Mouse (Mus musculus) granulocyte monocyte progenitor cell, adult 5-6 weeks (primary cell): ENCODE data around the gene A2ml1. TPM values are rescaled to one million over a fixed set of nuclear protein-coding genes. Genes with fewer than 3 reads are reported as not detected.

Experiments
- total RNA-seq, 2 experiments: library from RNA; stranded (forward) in 1 of 2; stranded (reverse) in 1 of 2; fragments of 200-712, 200-1000 nt in 1 of 2; fragments of >200 nt in 1 of 2; fragmentation: Nextera tagmentation in 1 of 2; gene quantifications; 2 replicates each; pipeline ENCODE4 v1.2.3; 2014 to 2017

A2ml1 gene
- total RNA-seq, 2 experiments from 2014 or later: 7.0 TPM; not detected in 1

Other genes with a start within 250 kb of the A2ml1 start
- 0.21 and 3.7 TPM in 2 replicates for gene Tulp3, start 225.8 kb downstream of the A2ml1 start, total RNA-seq (2014; fragmentation: Nextera tagmentation)
- 0.46 TPM in 1 of 2 replicates, not detected in the other for gene Tulp3, start 225.8 kb downstream of the A2ml1 start, total RNA-seq (2017)
- 43.7 and 51.3 TPM in 2 replicates for gene Rhno1, start 218.7 kb downstream of the A2ml1 start, total RNA-seq (2014; fragmentation: Nextera tagmentation)
- 33.3 and 37.4 TPM in 2 replicates for gene Rhno1, start 218.7 kb downstream of the A2ml1 start, total RNA-seq (2017)
- gene Foxm1, start 218.6 kb downstream of the A2ml1 start, total RNA-seq (2014; fragmentation: Nextera tagmentation): 38.8 and 53.2 TPM in 2 replicates
- 12.8 and 18.2 TPM in 2 replicates for gene Foxm1, start 218.6 kb downstream of the A2ml1 start, total RNA-seq (2017)
- not detected in 2 replicates for gene Tex52, start 206.2 kb downstream of the A2ml1 start, total RNA-seq (2014; fragmentation: Nextera tagmentation)
- 0.22 TPM in 1 of 2 replicates, not detected in the other for gene Tex52, start 206.2 kb downstream of the A2ml1 start, total RNA-seq (2017)
- gene Gm44596, start 206.1 kb downstream of the A2ml1 start, total RNA-seq (2014; fragmentation: Nextera tagmentation): not detected in 2 replicates
- gene Gm44596, start 206.1 kb downstream of the A2ml1 start, total RNA-seq (2017): not detected in 2 replicates
- gene Nrip2, start 182.3 kb downstream of the A2ml1 start, total RNA-seq (2014; fragmentation: Nextera tagmentation): not detected in 2 replicates
- gene Nrip2, start 182.3 kb downstream of the A2ml1 start, total RNA-seq (2017): not detected in 2 replicates
- 9.9 and 75.9 TPM in 2 replicates for gene Itfg2, start 156.7 kb downstream of the A2ml1 start, total RNA-seq (2014; fragmentation: Nextera tagmentation)
- gene Itfg2, start 156.7 kb downstream of the A2ml1 start, total RNA-seq (2017): 23.5 and 33.3 TPM in 2 replicates
- 216 and 249 TPM in 2 replicates for gene Fkbp4, start 142.9 kb downstream of the A2ml1 start, total RNA-seq (2014; fragmentation: Nextera tagmentation)
- gene Fkbp4, start 142.9 kb downstream of the A2ml1 start, total RNA-seq (2017): 331 and 365 TPM in 2 replicates
- gene Pzp, start 54.9 kb downstream of the A2ml1 start, total RNA-seq (2014; fragmentation: Nextera tagmentation): not detected in 2 replicates
- gene Pzp, start 54.9 kb downstream of the A2ml1 start, total RNA-seq (2017): not detected in 2 replicates
- not detected in 2 replicates for gene Klrb1a, start 41.9 kb upstream of the A2ml1 start, total RNA-seq (2014; fragmentation: Nextera tagmentation)
- gene Klrb1a, start 41.9 kb upstream of the A2ml1 start, total RNA-seq (2017): not detected in 2 replicates
- not detected in 2 replicates for gene Clec2h, start 80.8 kb upstream of the A2ml1 start, total RNA-seq (2014; fragmentation: Nextera tagmentation)
- gene Clec2h, start 80.8 kb upstream of the A2ml1 start, total RNA-seq (2017): not detected in 2 replicates
- not detected in 2 replicates for gene Klrb1, start 141.5 kb upstream of the A2ml1 start, total RNA-seq (2014; fragmentation: Nextera tagmentation)
- gene Klrb1, start 141.5 kb upstream of the A2ml1 start, total RNA-seq (2017): not detected in 2 replicates
- not detected in 2 replicates for gene Klrb1c, start 207.6 kb upstream of the A2ml1 start, total RNA-seq (2014; fragmentation: Nextera tagmentation)
- gene Klrb1c, start 207.6 kb upstream of the A2ml1 start, total RNA-seq (2017): 0.34 and 1.0 TPM in 2 replicates
- gene Gm44511, start 244.7 kb upstream of the A2ml1 start, total RNA-seq (2014; fragmentation: Nextera tagmentation): not detected in 2 replicates
- not detected in 2 replicates for gene Gm44511, start 244.7 kb upstream of the A2ml1 start, total RNA-seq (2017)
- gene Klrb1b, start 244.7 kb upstream of the A2ml1 start, total RNA-seq (2014; fragmentation: Nextera tagmentation): not detected in 2 replicates
- 0.09 TPM in 1 of 2 replicates, not detected in the other for gene Klrb1b, start 244.7 kb upstream of the A2ml1 start, total RNA-seq (2017)